Mouse (Mus musculus) kidney, adult 2 months (tissue): ENCODE measurements at regions not wholly inside any gene's neighbourhood (a gene's known extent, or its start where the extent isn't known, plus 50 kb on each side); places are given as distances from the start of the nearest gene placed in this dataset.

Experiments
- CTCF ChIP-seq: fragments of 200-500 bp; conservative IDR thresholded peaks from 2 replicates; pipeline ENCODE4 v1.5.1; 2011; ENCODE audit warnings: low read depth, mild to moderate bottlenecking, control low read depth, low read length, moderate library complexity, mixed read lengths; ENCODE audit not compliant: insufficient read depth, insufficient read length
- POLR2A ChIP-seq: fragments of 200-500 bp; IDR thresholded peaks from one replicate; pipeline ENCODE4 v1.6.1; 2011; ENCODE audit warnings: low read depth, low read length, control low read depth

DNA sequence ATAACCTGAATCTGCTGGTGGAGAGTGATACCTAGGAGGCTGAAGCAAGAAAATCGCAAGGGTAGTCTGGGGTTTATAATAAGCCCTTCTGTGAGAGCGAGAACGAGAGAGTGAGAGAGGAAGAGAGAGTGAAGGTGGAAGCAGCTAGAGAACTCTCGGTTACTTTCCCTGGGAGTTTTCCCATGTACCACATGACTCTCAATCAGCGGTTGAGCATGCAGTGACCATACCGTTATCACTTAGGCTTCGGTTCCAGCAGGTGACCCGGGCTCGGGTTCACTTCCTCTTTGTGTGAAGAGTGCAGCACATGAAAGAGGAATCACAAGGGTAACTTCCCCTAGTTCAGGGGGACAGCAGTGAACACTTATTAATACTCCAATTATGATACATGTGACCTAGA lies 61.2 kb upstream of the Zc3h12c start:
- no peak for TF ChIP-seq CTCF
- no peak for TF ChIP-seq POLR2A
